Mouse (Mus musculus): ENCODE data around the gene Cytl1. TPM values are rescaled to one million over a fixed set of nuclear protein-coding genes. Genes with fewer than 3 reads are reported as not detected.

Gene Cytl1
- 1 to 10 TPM in 1 of 2 experiments, under 1 TPM in 1; 0.55 to 1.6 TPM for total RNA-seq (2021)
- long read RNA-seq, experiment 1, partial matches to known transcripts, result 0 of 1 reads
- long read RNA-seq, experiment 1, other reads (novel, unspliced or antisense), result 0 of 1 reads
- long read RNA-seq, experiment 2, result 0 reads

DNA sequence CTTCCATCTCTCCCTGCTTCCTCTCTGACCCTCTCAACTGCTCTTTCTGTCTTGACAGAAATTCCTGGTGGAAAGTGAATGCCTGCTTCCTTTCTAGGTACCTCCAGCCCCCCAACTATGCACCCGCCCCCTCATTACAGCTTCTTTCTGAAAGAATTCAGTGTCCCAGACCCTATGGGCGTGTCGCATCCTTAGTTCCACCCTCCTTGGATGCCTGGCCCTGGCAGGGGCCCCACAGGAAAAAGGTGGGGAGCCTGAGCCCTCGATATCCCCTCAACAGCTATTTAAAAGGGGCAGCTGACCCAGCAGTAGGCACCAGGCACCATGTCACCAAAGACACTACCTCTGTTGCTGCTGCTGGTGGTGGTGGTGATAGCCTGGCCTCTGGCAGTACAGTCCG lies at the start of gene Cytl1:
Gene Cytl1, plus strand, starts transcription at position 296 of the 400 bp plus-strand sequence.
- no peak for DNase-seq
- intact Hi-C loops (cut with DNase I; ENCODE audit: low total_unique reads), result no loop called here

DNA sequence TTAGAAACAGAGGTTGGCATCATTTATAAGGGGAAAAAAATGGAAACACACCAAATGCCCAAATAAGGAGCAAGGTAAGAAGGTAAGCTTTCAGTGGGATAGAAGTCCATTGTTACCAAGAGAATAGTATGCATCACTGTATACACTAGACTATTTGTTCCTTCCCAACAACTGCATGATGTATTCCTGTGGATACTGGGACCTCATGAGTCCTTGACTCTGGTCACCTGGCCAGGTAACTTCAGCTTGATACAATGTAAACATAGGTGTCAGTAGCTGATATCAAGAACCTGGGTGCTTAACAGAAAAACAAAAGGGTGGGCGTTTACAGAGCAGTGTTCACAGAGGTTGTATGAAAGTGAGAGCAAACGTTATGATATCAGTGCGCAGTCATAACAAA lies 42.6 kb upstream of the Cytl1 start:
- no peak for DNase-seq
- intact Hi-C loops (cut with DNase I; ENCODE audit: low total_unique reads), result no loop called here

DNA sequence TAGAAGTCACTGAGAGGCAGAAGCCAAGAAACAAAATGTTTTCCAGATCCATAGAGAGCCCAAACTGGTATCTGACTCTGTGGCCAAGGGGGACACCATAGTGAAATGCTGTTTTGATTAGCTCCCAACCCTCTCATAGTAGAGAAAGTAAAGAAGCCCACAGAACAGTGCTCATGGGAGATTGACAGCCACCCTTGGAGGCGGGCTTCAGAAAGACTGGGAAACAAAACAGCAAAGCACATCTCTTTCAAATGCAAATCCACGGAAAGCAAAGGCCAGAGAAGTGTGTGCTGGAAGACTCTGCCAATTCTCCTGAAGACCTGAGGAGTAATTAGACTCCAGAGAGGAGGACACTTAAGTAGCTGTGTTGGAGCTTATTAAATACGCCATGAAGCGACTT lies 39.5 kb upstream of the Cytl1 start:
- intact Hi-C loops (cut with DNase I; ENCODE audit: low total_unique reads), result no loop called here
- DNase-seq, result no peak

DNA sequence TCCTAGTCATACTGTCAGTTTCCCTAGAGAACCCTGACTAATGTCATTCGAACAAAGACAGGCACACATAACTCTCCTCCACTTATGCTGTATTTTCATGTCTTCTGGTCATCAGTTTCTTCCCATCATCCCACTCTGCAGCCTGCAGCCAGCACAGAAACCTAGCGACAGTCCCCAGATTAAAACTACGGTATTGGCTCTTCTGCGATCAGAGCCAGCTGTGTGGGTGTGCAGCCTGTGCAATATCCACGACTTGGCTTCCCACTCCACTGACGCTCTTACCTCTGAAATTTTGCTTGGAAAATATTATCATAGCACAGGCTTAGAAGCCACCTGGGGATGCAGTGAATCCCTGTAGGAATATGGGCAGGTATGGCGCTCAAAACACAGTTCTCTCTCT lies 38.0 kb upstream of the Cytl1 start:
- no peak for DNase-seq
- intact Hi-C loops (cut with DNase I; ENCODE audit: low total_unique reads), result no loop called here

DNA sequence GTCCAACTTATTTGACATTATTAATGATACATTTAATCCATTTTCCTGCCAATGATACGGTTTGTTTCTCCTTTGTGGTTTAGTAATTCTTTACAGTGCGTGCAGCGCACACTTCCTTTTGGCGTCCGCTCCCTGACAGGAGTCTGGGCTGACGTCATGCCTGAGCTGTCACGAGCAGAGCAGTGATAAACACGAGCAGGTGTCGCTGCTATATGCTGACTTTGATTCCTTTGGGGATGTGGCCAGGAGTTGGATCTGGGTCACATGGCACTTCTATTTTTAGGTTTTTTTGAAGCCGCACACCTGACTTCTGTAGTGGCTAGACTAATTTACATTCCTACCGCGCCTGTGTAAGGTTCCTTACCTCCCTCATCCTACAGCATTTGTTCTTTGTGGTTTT lies 35.6 kb upstream of the Cytl1 start:
- no peak for DNase-seq
- intact Hi-C loops (cut with DNase I; ENCODE audit: low total_unique reads), result no loop called here

DNA sequence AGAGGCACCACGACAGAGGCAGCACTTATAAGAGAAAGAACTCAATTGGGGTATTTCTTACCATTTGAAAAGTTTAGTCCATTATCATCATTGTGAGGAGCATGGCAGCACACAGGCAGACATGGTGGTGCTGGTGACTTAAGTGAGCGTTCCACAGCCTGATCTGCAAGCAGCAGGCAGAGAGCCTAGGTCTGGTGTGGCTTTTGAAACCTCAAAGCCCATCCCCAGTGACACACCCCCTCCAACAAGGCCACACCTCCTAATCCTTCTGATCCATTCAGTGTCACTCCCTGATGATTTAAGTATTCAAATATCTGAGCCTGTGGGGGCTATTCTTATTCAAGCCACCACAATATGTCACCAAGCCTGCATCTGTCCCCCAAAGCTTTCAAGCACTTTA lies 30.4 kb upstream of the Cytl1 start:
- no peak for DNase-seq
- intact Hi-C loops (cut with DNase I; ENCODE audit: low total_unique reads), result no loop called here

DNA sequence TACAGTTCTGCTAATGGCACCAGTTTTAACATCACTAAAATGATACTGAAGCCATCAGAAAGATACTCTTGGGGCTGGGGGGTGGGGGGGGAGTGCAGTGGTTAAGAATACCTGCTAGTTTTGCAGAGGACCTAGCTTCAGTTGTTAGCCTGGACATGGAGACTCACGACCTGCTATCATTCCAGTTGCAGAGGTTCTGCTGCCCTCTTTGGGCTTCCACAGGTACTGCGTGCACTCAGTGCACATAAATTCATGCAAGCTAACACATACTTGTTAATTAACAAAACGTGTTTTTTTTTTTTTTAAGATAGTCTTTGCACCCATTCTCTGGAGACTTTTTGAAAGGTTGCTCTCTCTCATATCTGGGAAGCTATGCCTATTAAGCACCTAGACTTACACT lies 27.2 kb upstream of the Cytl1 start:
- intact Hi-C loops (cut with DNase I; ENCODE audit: low total_unique reads), result no loop called here
- no peak for DNase-seq

DNA sequence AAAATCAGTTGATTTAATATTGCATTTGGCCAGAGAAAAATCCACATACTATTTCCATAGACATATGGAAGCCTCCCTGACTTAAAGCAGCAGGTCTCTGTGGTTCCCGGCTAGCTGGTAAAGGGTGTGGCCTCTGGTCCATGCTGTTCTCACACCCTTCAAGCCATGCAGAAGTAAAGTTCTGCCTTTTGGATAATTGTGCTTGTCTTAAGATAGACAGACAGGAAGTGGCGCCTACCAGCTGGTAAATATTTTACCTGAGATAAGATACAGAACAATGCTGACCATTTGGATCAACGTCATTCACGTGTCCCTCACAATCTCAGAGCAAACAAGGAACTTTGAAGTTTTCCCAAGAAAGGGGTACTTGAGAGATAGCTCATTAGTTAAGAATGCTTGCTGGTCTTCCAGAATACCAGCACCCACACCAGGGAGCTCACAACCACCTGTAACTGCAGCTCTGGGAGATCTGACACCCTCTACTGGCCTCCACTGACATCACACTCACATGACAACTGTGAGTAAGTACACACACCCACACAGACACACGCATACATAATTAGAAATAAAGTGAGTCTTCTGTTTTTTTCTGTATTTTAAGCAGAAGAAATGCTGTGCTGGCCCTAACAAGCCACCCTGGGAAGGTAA lies 25.9 kb upstream of the Cytl1 start:
- no peak for DNase-seq
- intact Hi-C loops (cut with DNase I; ENCODE audit: low total_unique reads), result no loop called here

DNA sequence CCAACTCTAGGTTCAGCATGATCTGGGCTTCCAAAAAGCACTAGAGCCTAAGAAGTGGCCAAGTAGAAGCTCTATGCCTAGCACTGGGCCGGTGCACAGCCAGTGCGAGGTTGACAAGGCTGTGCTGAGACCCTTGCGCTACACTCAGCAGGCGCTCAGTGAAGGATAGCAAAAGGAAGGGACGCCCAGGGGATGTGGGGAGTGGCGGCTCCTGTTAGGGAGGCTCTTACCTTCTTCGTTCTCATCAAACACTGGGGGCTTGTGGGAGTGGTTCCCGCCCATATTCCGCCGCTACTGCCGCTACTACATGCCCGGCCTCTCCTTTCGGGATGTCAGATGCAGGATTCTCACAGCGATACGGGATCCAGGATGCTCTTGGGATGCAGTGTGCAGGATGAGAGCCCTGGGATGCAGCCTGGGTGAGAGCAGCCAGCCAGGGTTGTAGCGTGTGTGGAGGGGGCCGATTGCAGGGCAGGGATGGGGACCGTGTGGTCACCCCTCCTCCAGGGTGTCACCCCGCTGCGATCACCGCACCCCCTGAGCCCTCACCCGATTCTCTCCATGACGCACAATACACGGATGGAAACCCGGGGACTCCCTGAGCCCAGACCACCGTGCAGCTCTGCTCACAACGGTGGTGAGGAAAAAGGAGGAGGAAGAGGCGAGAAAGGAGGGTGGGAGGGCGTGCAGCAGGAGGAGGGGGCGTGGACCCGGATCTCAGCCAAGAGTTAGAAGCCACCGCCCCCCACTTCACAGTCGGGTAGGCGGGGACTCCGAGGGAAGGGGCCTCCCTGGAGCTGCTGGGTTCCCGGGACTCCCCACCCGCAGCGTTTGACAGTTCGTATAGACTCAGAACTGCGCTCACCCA lies 18.6 kb upstream of the Cytl1 start, which contains the start of gene Stk32b:
Gene Stk32b, minus strand, starts transcription at position 667 of the 868 bp plus-strand sequence.
- intact Hi-C loops (cut with DNase I; ENCODE audit: low total_unique reads), result loop anchor here (10.0 kb wide), 1 partner anchor 422 kb away; no protein-coding TSS in a partner anchor

DNA sequence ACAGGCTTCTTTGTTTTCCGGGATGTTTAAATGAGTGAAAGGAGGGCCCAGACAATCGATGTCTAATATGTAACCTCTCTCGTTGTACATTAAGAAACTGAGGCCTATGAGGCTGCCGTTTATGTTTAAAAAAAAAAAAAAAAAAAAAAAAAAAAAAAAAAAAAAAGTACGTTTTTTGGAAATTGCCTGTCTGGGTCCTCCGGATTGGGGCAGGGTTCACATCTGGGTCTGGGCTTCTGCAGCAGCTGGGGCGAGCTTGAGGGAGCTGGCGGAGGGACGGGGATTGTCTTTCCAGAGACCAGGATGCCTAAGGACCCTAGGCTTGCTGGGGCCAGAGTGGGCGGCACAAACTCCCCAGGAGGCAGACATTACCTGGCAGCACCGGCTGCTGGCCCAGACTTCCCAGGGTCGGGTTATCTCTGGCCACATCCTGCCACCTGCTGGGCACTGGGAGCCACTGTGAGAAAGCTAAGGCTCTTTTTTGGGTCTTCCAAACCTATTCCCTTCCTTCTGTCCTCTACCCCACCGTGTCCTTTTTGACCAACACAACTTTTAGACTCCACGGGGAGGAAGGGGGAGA lies 17.8 kb upstream of the Cytl1 start:
- peak; percentile 30 for DNase-seq
- intact Hi-C loops (cut with DNase I; ENCODE audit: low total_unique reads), result loop anchor here (10.0 kb wide), 1 partner anchor 423 kb away; no protein-coding TSS in a partner anchor

More for the DNA sequence above, 18.6 kb upstream of the Cytl1 start, which contains the start of gene Stk32b:
- DNase-seq, result peak; percentile 12

DNA sequence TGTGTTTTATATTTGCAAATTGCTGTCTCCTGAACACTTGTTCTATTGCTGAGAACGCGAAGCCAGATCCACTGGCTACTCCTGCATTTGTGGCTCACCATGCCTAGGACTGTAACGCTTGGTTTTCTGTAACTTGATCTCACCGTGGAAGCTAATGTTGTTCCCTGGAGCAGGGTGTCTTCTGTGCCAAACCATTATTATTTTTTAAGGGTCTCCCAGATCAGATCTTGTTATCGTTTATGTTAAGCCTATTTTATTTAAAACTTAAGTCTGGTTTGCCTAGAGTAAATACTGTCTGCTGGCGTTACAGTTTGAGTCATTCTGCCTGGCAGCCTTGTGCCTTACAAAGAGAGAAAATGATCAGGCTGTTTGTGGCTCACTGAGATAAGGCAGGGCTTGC lies 14.6 kb upstream of the Cytl1 start:
- intact Hi-C loops (cut with DNase I; ENCODE audit: low total_unique reads), result no loop called here
- no peak for DNase-seq

DNA sequence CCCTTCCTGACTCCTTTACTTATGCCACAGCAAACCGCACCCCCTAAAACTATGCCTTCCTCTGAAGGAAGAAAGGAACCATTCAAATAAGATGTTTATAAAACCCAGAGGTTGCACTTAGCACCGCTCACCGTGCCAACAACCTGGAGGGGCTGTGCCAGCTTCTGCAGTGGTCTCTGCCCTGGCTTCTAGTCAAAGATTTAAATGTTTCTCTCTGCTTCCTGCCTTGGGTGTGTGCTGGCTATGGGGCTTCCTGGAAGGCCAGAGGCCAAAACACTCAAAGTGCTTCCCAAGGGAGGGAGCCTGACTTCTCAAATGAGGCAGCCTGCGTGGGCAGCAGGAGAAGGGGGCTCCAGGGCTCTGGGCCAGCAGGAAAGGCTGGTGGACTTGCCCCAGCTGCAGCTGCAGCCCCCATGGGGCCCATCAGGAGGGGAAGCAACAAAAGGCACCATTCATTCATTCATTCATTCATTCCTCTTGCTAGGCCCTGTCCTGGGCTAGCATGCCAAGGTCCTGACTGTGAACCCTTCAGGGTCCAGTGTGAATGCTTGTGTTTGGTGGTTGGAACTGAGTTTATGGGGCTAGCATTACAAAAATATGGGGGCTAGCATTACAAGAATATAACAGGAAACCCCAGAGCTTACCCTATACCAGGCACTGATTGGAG lies 10.0 kb upstream of the Cytl1 start:
- DNase-seq, result no peak
- intact Hi-C loops (cut with DNase I; ENCODE audit: low total_unique reads), result no loop called here

DNA sequence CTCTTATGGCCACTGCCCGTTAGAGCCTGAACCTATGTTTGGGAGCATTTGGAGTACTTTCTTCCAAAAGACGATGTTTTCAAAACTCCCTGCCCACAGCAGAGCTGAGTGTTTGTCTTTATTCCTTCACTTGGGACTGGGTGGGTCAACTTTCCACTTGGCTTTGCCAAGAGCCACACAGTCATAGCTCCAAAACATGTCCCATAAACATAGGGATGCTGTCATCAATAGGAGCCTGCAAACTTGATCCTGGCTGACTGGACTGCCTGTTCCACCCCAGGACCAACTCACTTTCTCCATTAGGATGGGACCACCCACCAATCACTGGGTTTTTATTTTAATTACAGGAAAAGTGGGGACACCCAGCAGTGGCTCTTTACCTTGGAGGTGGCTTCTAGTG lies 4.5 kb upstream of the Cytl1 start:
- intact Hi-C loops (cut with DNase I; ENCODE audit: low total_unique reads), result no loop called here
- DNase-seq, result no peak

DNA sequence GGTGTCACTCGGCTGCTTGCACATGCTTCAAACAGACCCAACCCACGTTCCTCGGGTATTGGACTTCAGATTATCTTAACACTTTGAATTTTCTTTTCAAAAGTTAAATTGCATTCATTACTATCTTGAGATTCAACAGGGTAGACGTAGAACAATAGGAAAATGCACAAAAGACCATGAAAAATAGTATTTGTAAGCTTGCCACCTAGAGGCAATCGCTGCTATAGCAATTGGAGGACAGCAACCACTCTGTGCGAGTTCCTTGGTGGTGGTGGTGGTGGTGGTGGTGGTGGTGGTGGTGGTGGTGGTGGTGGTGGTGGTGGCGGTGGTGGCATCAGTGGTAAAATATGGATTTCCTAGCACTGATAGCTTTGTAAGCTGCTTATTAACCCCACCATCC lies 894 bp downstream of the Cytl1 start:
- DNase-seq, result no peak
- intact Hi-C loops (cut with DNase I; ENCODE audit: low total_unique reads), result no loop called here

DNA sequence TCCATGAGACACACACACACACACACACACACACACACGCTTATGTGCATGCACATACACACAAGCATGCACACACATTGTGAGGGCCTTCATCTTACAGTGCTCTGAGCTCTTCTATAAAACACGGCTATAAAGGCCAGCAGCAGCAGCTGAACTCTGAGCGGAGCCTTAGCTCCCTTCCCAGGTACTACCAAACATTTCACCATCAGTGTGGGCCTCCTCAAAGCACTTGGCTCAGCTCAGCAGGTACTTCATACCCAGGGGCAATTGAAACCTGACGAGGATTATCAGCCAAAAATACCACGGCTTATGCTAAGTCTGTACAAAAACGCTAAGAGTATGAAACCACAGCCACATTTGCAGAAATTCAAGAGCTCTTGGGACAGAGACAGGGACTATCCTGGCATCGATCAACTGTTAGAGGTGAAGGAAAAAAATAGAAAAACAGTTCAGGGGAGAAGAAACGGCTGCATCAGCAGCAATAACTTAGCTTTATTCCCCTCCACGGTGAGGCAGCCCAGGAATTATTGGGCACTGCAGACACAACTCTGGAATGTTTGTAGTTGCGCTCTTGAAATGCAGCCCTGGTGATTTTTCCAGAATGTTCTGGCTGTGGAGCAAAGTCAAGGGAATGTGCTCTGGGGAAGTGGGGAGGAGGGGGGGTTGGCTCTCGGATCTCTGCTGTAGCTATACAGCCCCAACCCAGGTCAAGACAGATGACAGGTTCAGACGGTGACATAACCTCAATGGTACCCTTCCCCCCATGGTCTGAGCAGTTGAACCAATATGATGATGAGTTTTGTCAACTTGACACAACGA lies 8.8 kb downstream of the Cytl1 start:
- peak; percentile 10 for DNase-seq
- intact Hi-C loops (cut with DNase I; ENCODE audit: low total_unique reads), result no loop called here

DNA sequence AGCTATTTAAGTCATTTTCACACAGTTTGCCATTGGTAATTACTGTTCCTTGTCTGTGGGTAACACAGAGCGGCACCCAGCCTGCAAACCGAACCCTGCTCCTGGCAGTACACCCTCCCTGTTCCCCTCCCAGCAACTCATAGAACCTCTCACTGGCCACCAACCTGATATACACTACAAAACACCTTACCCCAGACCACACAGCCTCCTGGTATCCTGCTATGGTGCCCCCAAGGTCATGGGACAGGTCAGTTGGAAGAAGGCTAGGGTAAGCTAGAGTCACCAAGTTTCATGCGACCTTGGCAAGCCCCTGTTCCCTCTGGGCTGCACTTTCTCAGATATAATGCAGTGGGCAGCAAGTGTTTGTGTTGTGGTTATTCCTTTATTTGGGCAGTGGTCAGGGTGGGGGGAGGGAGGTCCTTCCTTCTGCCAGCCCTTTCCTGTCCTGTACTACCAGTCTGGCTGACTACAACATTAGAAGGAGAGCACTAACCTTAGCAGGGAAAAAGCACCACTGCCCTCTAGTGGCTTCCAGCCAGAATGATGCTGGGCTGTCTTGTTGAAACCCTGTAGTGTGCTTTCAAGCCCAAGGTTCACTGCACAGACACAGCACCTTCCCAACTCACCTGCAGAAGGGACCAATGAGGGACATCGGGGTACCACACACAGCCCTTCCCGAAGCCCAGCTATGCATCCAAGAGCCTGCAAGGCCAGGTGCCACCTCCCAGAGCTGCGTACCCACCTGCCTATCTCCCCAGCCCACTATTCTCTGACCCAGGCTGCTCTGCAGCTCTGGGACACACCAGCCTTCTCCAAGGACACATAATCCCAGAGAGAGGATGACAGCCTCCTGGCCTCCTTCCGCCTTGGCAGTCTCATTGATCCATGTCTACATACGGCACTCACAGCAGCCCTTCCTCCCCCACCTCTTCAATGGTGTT lies 17.0 kb downstream of the Cytl1 start:
- peak; percentile 72 for DNase-seq
- intact Hi-C loops (cut with DNase I; ENCODE audit: low total_unique reads), result no loop called here

DNA sequence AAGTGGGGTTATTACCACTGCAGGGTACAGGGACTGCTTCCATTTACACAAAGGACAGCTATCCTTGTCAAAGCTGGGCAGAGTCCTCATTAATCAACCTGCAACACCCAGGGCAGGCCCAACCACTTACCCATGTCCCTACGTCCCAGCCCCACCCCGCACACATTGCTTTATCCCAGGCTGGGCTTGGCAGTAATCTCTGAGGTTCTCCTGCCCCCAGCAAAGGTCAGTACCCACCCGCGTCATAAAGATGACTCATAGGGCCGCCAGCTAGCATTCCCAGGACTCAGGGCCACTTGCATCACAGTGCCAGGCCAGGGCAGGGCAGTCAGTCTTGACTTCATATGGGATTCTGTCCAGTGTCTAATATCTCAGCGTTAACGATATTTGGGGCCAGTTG lies 18.0 kb downstream of the Cytl1 start:
- intact Hi-C loops (cut with DNase I; ENCODE audit: low total_unique reads), result no loop called here
- DNase-seq, result no peak

DNA sequence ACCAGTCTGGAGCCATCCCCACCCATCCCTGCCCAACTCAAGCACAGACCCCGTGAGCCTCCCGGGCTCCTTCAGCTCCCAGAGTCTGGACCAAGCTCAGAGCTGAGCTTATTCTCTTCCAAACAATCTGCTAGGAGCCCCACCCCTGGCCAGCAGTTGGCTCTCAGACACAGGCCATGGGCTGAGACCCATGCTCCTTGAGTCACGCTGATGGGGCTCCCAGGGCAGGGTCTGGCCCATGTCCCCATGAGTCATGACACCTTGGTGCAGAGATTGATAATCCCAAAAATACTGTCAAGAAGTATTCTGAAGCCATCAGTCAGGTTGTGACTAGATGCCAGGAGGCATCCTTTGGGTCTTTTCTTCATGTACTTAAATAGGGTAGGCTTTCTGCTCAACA lies 26.7 kb downstream of the Cytl1 start:
- intact Hi-C loops (cut with DNase I; ENCODE audit: low total_unique reads), result no loop called here
- DNase-seq, result peak; percentile 39
